Mouse (Mus musculus): Measurements from ENCODE around the gene Tacr3.

Tacr3 gene

GRCm38 (mm10) chr3:134828875-134829530 lies at the start of gene Tacr3:
Gene Tacr3 (plus strand): TSS chr3:134829007.
- DNase-seq (ENCODE audit: low spot score in 2 of 2), result peak in 1 of 2 experiments; percentile 5

- DNase-seq (ENCODE audit: low spot score in 2 of 2), result no peak
Measured at GRCm38 (mm10) chr3:134828492-134828874, 324 bp upstream of the Tacr3 start.

GRCm38 (mm10) chr3:134829531-134829921 lies 719 bp downstream of the Tacr3 start:
- DNase-seq (ENCODE audit: low spot score in 2 of 2), result no peak

- DNase-seq (ENCODE audit: low spot score in 2 of 2), result no peak
Measured at GRCm38 (mm10) chr3:134851342-134851741, 22.5 kb downstream of the Tacr3 start.

- no peak for DNase-seq (ENCODE audit: low spot score in 2 of 2)
Measured at GRCm38 (mm10) chr3:134877701-134878100, 48.9 kb downstream of the Tacr3 start.

- no peak for DNase-seq (ENCODE audit: low spot score in 2 of 2)
Measured at GRCm38 (mm10) chr3:134895831-134896230, 67.0 kb downstream of the Tacr3 start.

GRCm38 (mm10) chr3:134908890-134909289 lies 80.1 kb downstream of the Tacr3 start:
- DNase-seq (ENCODE audit: low spot score in 2 of 2), result no peak

GRCm38 (mm10) chr3:134934703-134935102 lies 105.9 kb downstream of the Tacr3 start:
- no peak for DNase-seq (ENCODE audit: low spot score in 2 of 2)

GRCm38 (mm10) chr3:134935461-134935860 lies 106.7 kb downstream of the Tacr3 start:
- no peak for DNase-seq (ENCODE audit: low spot score in 2 of 2)

GRCm38 (mm10) chr3:134963461-134963860 lies 134.7 kb downstream of the Tacr3 start:
- no peak for DNase-seq (ENCODE audit: low spot score in 2 of 2)

- no peak for DNase-seq (ENCODE audit: low spot score in 2 of 2)
Measured at GRCm38 (mm10) chr3:134978902-134979301, 150.1 kb downstream of the Tacr3 start.

GRCm38 (mm10) chr3:134980140-134980539 lies 151.3 kb downstream of the Tacr3 start:
- DNase-seq (ENCODE audit: low spot score in 2 of 2), result no peak
